Comparison of ENCODE assay signal across 23 mouse cellular contexts in genomic region chr12:71489295-71489694, GRCm38 (mm10).
DNase-seq lines count a peak whose midpoint lies in the region; ATAC-seq and TF ChIP-seq lines count a peak whose summit lies in the region.
"Had no signal": no experiment of that assay in that cellular context is flagged by ENCODE, and none has a peak within 500 bp of the region (broad histone marks: within the 10 kb centered on the region; RNA-seq: fewer than 3 reads in every experiment).

No protein-coding gene starts in this region.

- no peak for TF ChIP-seq CTCF in lung, embryonic 14.5 days (IDR thresholded peaks at IDR 0.05; ENCODE audit: low read depth)

- H3K27ac ChIP-seq in lung, embryonic 14.5 days (ENCODE audit: low read depth): no peak overlapping the region
- no peak overlapping the region for H3K27ac ChIP-seq in midbrain, embryonic 10.5 days (replicated peaks)
- H3K27ac ChIP-seq: embryonic facial prominence, embryonic 12.5 days; embryonic facial prominence, embryonic 15.5 days; gastrocnemius, adult 2 months; heart, embryonic 13.5 days; hindbrain, embryonic 14.5 days; hindbrain, postnatal 0 days had no signal

- H3K9ac ChIP-seq in lung, embryonic 14.5 days: no peak overlapping the region
- H3K9ac ChIP-seq: embryonic facial prominence, embryonic 12.5 days; embryonic facial prominence, embryonic 15.5 days; forebrain, postnatal 0 days; heart, embryonic 13.5 days; hindbrain, embryonic 14.5 days had no signal

- no peaks in the 10 kb centered on the region for H3K9me3 ChIP-seq in lung, embryonic 14.5 days (ENCODE audit: low read depth, low read length)
- H3K9me3 ChIP-seq in midbrain, embryonic 10.5 days (replicated peaks): no peaks in the 10 kb centered on the region; the same call in 1 of the 2 replicates
- H3K9me3 ChIP-seq: embryonic facial prominence, embryonic 12.5 days; embryonic facial prominence, embryonic 15.5 days; heart, embryonic 10.5 days; heart, embryonic 13.5 days had no signal

- 37% methylated on average over 7 of the region's 7 CpGs for WGBS in lung, embryonic 14.5 days
- WGBS in midbrain, embryonic 10.5 days: 92% methylated on average over 7 of the region's 7 CpGs

- no peak overlapping the region for H3K4me3 ChIP-seq in lung, embryonic 14.5 days (ENCODE audit: low read depth, low read length)
- H3K4me3 ChIP-seq in midbrain, embryonic 10.5 days: no peak overlapping the region
- H3K4me3 ChIP-seq: embryonic facial prominence, embryonic 12.5 days; embryonic facial prominence, embryonic 15.5 days; gastrocnemius, adult 2 months; heart, embryonic 10.5 days; heart, embryonic 13.5 days had no signal

- H3K27me3 ChIP-seq in lung, embryonic 14.5 days (ENCODE audit: insufficient read depth, low read length): no peaks in the 10 kb centered on the region
- H3K27me3 ChIP-seq in midbrain, embryonic 10.5 days (ENCODE audit: low read depth, poor library complexity, severe bottlenecking): peaks cover 4% of the 10 kb centered on the region; the same call in 1 of the 2 replicates
- H3K27me3 ChIP-seq: embryonic facial prominence, embryonic 12.5 days; embryonic facial prominence, embryonic 15.5 days; heart, embryonic 13.5 days had no signal

- peak; percentile 67 for DNase-seq in lung, embryonic 14.5 days
- DNase-seq in lung, postnatal 25 days (ENCODE audit: low spot score): no peak
- peak; percentile 44 for DNase-seq in lung, postnatal 10 days
- no peak for DNase-seq in lung, postnatal 14 days
- peak; percentile 60 for DNase-seq in R1 (ENCODE audit: low read depth, low spot score)
- DNase-seq in yolk sac, embryonic 10.5 days (ENCODE audit: low spot score): peak; percentile 47
- DNase-seq in midbrain, embryonic 10.5 days (ENCODE audit: low spot score): no peak
- DNase-seq: B cell, adult 2 months; cerebellum, adult 11 months; cerebellum, adult 9-11 months; forebrain, postnatal 0 days; gastrocnemius, adult 2 months; gastrocnemius, postnatal 14 days; heart, adult 18-20 months; heart, postnatal 14 days; heart, postnatal 4 days had no signal

- H3K4me2 ChIP-seq in lung, embryonic 14.5 days: no peak overlapping the region
- H3K4me2 ChIP-seq: embryonic facial prominence, embryonic 12.5 days; embryonic facial prominence, embryonic 15.5 days; heart, embryonic 13.5 days; hindbrain, embryonic 14.5 days had no signal

- H3K4me1 ChIP-seq in lung, embryonic 14.5 days (ENCODE audit: insufficient read depth): peaks cover 16% of the 10 kb centered on the region; the same call in 1 of the 2 replicates
- peaks cover 18% of the 10 kb centered on the region for H3K4me1 ChIP-seq in midbrain, embryonic 10.5 days
- H3K4me1 ChIP-seq: embryonic facial prominence, embryonic 15.5 days had no signal

- H3K36me3 ChIP-seq in lung, embryonic 14.5 days (ENCODE audit: insufficient read depth): no peaks in the 10 kb centered on the region
- no peaks in the 10 kb centered on the region for H3K36me3 ChIP-seq in midbrain, embryonic 10.5 days
- H3K36me3 ChIP-seq: embryonic facial prominence, embryonic 12.5 days; embryonic facial prominence, embryonic 15.5 days; heart, embryonic 10.5 days; heart, embryonic 13.5 days had no signal

- ATAC-seq in lung, embryonic 14.5 days (ENCODE audit: insufficient read depth): 0 out of 2 replicates have a peak, but pooled peaks have one; percentile 47
- ATAC-seq: forebrain, embryonic 14.5 days; forebrain, postnatal 0 days; hindbrain, postnatal 0 days had no signal

Comparison
In these comparisons a context has a peak if more than half of its experiments do, and no peak if none do; other contexts are left out.
1. DNase-seq: peak in lung, embryonic 14.5 days (single experiment), lung, postnatal 10 days (single experiment), R1 (single experiment) and yolk sac, embryonic 10.5 days (single experiment); none in lung, postnatal 25 days (single experiment), lung, postnatal 14 days (single experiment) and midbrain, embryonic 10.5 days (single experiment).